Mouse (Mus musculus) thymus, postnatal 36 days (tissue): Measurements from ENCODE around the gene Gpr162.
A peak's percentile ranks its signal among the peaks of the same experiment; 100 is the strongest.
"Not testable (repeated sequence)": the region's sequence is repeated elsewhere in the genome, so short reads cannot be mapped to it uniquely, and the experiment has no call there.

ENCODE experiments used
- DNase-seq, 2 experiments: peaks; one replicate each; pipeline ENCODE4 v3.0.0; 2022; ENCODE audit warnings: mixed read lengths in 2 of 2

Gene Gpr162

DNA sequence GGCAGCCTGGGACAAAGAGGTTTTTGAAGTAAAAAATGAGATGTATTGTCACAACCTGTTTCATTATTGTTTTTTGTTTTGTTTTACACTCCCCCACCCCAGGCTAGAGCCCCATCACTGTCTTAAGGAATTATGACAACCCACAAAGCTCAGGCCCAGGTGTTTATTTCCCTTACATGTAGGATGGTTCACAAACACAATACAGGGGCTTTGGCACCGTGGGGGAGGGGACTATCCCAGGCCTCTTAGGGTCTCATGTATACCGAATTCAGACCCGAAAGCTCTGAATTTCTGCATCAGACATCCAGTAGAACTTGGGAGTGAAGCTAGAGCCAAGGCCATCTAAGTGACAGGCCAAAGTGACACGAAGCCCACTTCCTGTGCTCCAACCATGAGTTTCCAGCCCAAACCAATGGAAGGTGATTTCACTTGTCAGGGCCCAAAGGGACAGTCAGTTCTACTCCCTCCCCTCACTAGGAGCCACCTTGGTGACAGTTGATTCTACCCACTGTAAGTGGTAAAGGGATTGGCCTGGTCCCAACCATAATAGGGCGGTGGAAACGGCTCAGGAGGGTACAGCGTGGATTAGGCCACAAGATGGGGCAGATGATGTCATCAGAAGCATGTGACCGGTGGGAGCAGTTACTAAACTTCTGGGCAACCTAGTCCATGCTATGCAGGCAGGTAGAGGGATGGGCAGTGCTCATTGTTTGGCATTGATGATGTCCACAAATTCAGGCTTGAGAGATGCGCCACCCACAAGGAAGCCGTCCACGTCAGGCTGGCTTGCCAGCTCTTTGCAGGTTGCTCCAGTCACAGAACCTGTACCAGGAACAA, 53.0 kb downstream of the Gpr162 start:
- DNase-seq, result not testable (repeated sequence)

DNA sequence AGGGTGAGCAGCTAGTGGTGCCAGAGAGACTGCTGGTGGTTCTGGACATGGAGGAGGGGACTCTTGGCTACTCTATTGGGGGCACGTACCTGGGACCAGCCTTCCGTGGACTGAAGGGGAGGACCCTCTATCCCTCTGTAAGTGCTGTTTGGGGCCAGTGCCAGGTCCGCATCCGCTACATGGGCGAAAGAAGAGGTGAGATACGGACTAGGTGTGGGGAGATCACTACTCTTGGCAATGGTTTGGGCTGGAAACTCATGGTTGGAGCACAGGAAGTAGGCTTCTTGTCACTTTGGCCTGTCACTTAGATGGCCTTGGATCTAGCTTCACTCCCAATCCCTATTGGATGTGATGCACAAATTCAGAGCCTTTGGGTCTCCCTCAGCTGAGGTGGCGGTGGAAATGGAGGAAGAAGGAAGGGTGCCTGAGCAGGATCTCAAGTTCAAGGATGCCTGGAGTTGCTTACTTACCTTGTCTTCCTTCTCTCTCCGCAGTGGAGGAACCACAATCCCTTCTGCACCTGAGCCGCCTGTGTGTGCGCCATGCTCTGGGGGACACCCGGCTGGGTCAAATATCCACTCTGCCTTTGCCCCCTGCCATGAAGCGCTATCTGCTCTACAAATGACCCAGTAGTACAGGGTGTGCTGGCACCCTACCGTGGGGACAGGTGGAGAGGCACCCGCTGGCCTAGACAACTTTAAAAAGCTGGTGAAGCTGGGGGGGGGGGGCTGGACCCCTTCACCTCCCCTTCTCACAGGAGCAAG, 53.8 kb downstream of the Gpr162 start:
- no peak for DNase-seq

DNA sequence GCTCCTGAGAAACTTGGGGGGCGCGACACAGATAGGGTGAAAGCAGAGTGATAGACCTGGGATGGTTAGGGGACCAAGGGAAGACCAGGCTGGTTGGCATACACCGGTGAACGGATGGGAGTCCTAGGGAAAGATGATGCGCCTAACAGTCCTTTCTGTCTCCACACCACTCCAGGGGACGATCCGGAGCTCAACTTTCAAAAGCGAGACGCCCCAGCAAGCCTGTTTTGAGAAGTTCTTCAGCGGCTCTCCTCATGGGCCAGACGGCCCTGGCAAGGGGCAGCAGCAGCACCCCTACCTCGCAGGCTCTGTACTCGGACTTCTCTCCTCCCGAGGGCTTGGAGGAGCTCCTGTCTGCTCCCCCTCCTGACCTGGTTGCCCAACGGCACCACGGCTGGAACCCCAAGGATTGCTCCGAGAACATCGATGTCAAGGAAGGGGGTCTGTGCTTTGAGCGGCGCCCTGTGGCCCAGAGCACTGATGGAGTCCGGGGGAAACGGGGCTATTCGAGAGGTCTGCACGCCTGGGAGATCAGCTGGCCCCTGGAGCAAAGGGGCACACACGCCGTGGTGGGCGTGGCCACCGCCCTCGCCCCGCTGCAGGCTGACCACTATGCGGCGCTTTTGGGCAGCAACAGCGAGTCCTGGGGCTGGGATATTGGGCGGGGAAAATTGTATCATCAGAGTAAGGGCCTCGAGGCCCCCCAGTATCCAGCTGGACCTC, 54.6 kb downstream of the Gpr162 start:
- DNase-seq, result peak; percentile 76
